Mouse (Mus musculus) E14TG2a.4 (cell line): ENCODE measurements at regions not wholly inside any gene's neighbourhood (a gene's known extent, or its start where the extent isn't known, plus 50 kb on each side); places are given as distances from the start of the nearest gene placed in this dataset.

Experiments
- H3K27me3 ChIP-seq: 2 replicates; pipeline ENCODE4 v1.6.1; 2014; ENCODE audit warnings: low read length, control low read depth; ENCODE audit not compliant: insufficient read depth
- H3K36me3 ChIP-seq: 2 replicates; pipeline ENCODE4 v1.6.1; 2014; ENCODE audit warnings: low read length, control low read depth; ENCODE audit not compliant: insufficient read depth
- H3K4me1 ChIP-seq: replicated peaks from 2 replicates; pipeline ENCODE4 v1.6.1; 2014; ENCODE audit warnings: low read depth, low read length, control low read depth
- H3K4me3 ChIP-seq: replicated peaks from 2 replicates; pipeline ENCODE4 v1.5.1; 2014; ENCODE audit warnings: mild to moderate bottlenecking, low read length
- H3K9me3 ChIP-seq: 2 replicates; pipeline ENCODE4 v1.6.1; 2014; ENCODE audit warnings: low read length, control low read depth
- CTCF ChIP-seq: conservative IDR thresholded peaks from 2 replicates; pipeline ENCODE4 v1.5.1; 2014; ENCODE audit warnings: low read length
- NANOG ChIP-seq: IDR thresholded peaks from 2 replicates; pipeline ENCODE4 v1.6.1; 2014; ENCODE audit warnings: borderline replicate concordance, low read length, mixed read lengths
- POU5F1 ChIP-seq: IDR thresholded peaks from 2 replicates; pipeline ENCODE4 v1.6.1; 2014; ENCODE audit warnings: low read length, borderline replicate concordance

DNA sequence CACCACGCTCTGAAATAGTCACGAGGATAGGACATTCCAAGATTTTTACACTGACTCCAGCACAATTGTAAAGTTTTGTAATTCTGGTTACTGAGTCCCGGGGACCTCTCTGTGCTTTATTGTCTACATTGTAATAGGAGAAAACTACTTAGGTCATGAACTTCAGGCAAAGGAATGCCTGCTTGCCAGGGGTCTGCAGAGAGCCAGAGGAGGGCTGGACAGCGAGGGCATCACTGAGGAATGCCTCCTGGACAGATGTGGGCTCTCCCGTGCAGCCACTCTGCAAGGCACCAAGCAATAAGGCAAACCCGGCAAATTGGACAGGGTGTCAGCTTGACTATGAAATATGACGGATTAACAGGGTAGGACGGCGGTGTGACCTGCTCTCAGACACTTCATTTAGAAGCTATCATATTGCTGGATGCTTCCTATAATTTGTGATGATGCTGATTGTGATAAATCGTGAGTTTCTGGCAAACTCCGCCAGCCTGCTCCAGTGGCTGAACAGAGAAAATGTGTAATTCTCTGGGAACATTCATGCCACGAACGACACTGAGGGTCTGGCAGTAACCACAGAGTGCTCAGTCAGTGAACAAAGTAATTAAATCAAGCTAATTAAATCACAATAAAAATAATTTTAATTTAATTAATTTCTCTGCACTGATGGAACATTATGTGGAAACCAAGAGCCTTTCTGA is 747.7 kb upstream of the Car8 start:
- H3K4me3 ChIP-seq: no peak overlapping the region
- no peaks in the 10 kb centered on the region for H3K9me3 ChIP-seq
- TF ChIP-seq NANOG (no peak), CTCF (no peak), POU5F1 (no peak)
- 0 out of 2 replicates have a peak, but pooled peaks cover 6% of the 10 kb centered on the region for H3K27me3 ChIP-seq
- peaks cover 20% of the 10 kb centered on the region for H3K4me1 ChIP-seq
- no peaks in the 10 kb centered on the region for H3K36me3 ChIP-seq

- Histone ChIP-seq H3K36me3 (no peaks in the 10 kb centered on the region), H3K4me1 (peaks cover 19% of the 10 kb centered on the region), H3K27me3 (no peaks in the 10 kb centered on the region), H3K9me3 (peaks cover 3% of the 10 kb centered on the region; the same call in 1 of the 2 replicates), H3K4me3 (no peak overlapping the region)
- TF ChIP-seq POU5F1 (no peak), CTCF (no peak), NANOG (no peak)
Observed at GRCm38 (mm10) chr4:8984059-8984606, 745.3 kb upstream of the Car8 start.

DNA sequence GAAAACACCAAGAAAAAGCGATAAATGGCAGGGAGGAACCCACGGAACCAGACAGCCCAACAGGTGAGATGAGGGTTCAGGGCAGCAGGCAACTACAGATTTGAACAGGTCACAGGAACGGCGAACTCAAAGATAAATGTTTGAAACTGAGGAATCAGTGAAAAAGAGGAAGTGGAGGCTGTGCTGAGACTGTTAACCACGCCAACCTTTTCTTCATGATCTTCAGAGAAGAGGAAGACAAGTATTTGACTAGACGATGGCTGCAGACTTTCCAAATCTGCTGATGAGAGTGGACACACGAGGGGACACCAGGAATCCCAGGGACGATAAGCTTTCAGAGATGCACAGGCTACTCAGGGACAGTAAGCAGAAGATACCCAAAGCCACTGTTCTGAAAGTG is 740.1 kb upstream of the Car8 start:
- peaks cover 3% of the 10 kb centered on the region; the same call in 1 of the 2 replicates for H3K9me3 ChIP-seq
- TF ChIP-seq POU5F1: no peak
- no peak for TF ChIP-seq NANOG
- no peak overlapping the region for H3K4me3 ChIP-seq
- no peaks in the 10 kb centered on the region for H3K27me3 ChIP-seq
- no peaks in the 10 kb centered on the region for H3K4me1 ChIP-seq
- H3K36me3 ChIP-seq: no peaks in the 10 kb centered on the region

- TF ChIP-seq CTCF (no peak), POU5F1 (no peak), NANOG (no peak)
- H3K4me3 ChIP-seq: no peak overlapping the region
- no peaks in the 10 kb centered on the region for H3K4me1 ChIP-seq
Observed at GRCm38 (mm10) chr4:8969951-8970455, 731.2 kb upstream of the Car8 start.

DNA sequence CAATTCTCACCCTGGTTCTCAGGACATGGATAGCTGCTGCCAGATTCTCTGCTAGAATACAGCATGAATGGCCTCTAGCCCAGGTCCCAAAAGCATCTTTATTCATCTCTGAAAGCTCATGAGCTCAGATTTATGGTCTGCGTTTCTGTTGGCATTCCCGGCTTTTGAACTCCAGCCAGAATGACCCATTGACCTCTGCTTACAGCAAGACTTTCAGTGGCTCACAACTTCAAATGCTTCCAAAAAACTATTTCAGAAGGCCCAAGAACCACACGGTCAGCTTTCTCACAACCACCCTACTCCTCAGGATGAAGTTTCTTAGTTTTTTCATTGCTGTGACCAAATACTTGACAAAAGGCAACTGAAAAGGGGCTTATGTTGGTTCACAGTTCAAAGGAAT is 729.9 kb upstream of the Car8 start:
- H3K27me3 ChIP-seq: no peaks in the 10 kb centered on the region
- H3K9me3 ChIP-seq: peaks cover 20% of the 10 kb centered on the region
- H3K4me3 ChIP-seq: no peak overlapping the region
- no peak for TF ChIP-seq POU5F1
- no peak for TF ChIP-seq CTCF
- no peak for TF ChIP-seq NANOG
- no peaks in the 10 kb centered on the region for H3K36me3 ChIP-seq
- no peaks in the 10 kb centered on the region for H3K4me1 ChIP-seq

More at GRCm38 (mm10) chr4:8969951-8970455, 731.2 kb upstream of the Car8 start:
- Histone ChIP-seq H3K36me3 (no peaks in the 10 kb centered on the region), H3K9me3 (peaks cover 9% of the 10 kb centered on the region), H3K27me3 (no peaks in the 10 kb centered on the region)

DNA sequence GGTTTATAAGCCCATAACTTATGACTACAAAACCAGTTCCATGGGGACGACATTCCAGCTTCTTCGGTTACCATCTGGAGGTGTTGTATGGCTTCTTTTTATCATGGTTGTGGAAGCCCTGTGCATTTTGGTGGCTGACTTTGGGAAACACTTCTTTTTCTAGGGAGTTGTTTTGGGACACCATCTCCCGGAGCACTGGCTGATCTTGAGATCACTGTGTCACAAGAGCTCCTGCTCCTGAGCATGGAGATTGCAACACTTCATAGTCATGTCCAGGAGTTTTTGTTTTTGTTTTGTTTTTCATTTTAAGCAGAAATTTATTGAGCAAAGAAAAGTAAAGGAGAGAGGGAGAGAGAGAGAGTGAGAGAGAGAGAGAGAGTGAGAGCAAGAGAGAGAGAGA is 729.1 kb upstream of the Car8 start:
- Histone ChIP-seq H3K9me3 (peaks cover 27% of the 10 kb centered on the region), H3K4me1 (no peaks in the 10 kb centered on the region), H3K36me3 (no peaks in the 10 kb centered on the region), H3K4me3 (no peak overlapping the region), H3K27me3 (no peaks in the 10 kb centered on the region)
- TF ChIP-seq NANOG (no peak), POU5F1 (no peak), CTCF (no peak)

DNA sequence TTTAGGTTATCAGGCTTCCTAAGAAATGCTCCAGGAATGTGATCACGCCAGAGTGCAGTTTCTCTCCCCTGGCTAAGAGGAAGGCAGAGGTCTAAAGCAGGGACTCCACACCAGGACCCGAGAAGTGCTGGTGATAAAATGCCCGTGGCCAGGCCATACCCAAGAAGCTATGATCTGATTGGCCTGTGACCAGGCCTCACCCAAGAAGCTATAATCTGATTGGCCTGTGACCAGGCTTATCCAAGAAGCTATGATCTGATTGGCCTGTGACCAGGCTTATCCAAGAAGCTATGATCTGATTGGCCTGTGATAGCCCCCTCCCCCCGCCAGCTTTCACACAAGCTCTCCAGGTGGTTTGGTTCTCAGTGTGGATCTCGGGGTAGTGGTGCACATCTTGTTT is 726.7 kb upstream of the Car8 start:
- Histone ChIP-seq H3K27me3 (no peaks in the 10 kb centered on the region), H3K4me1 (0 out of 2 replicates have a peak, but pooled peaks cover 2% of the 10 kb centered on the region), H3K4me3 (no peak overlapping the region), H3K36me3 (no peaks in the 10 kb centered on the region), H3K9me3 (peaks cover 27% of the 10 kb centered on the region)
- TF ChIP-seq CTCF (no peak), NANOG (no peak), POU5F1 (no peak)

GRCm38 (mm10) chr4:8962959-8963572 is 724.2 kb upstream of the Car8 start:
- H3K36me3 ChIP-seq: no peaks in the 10 kb centered on the region
- TF ChIP-seq CTCF: no peak
- no peak for TF ChIP-seq NANOG
- no peak for TF ChIP-seq POU5F1
- H3K27me3 ChIP-seq: no peaks in the 10 kb centered on the region
- peaks cover 27% of the 10 kb centered on the region for H3K9me3 ChIP-seq
- H3K4me3 ChIP-seq: no peak overlapping the region
- H3K4me1 ChIP-seq: peaks cover 10% of the 10 kb centered on the region

- no peak overlapping the region for H3K4me3 ChIP-seq
- TF ChIP-seq CTCF (no peak), POU5F1 (no peak), NANOG (no peak)
- peaks cover 22% of the 10 kb centered on the region for H3K4me1 ChIP-seq
- H3K27me3 ChIP-seq: no peaks in the 10 kb centered on the region
- H3K36me3 ChIP-seq: no peaks in the 10 kb centered on the region
- H3K9me3 ChIP-seq: peaks cover 27% of the 10 kb centered on the region
Observed at GRCm38 (mm10) chr4:8961851-8962250, 723.0 kb upstream of the Car8 start.
